Mouse (Mus musculus) megakaryocyte, embryonic 14.5 days (primary cell): ENCODE data around the gene Hdac5. TPM values are rescaled to one million over a fixed set of nuclear protein-coding genes. Genes with fewer than 3 reads are reported as not detected.
A peak's percentile ranks its signal among the peaks of the same experiment; 100 is the strongest.

Source experiments
- H3K27me3 ChIP-seq: replicated peaks from 2 replicates; pipeline ENCODE3; 2012; ENCODE audit warnings: inconsistent platforms
- H3K36me3 ChIP-seq: replicated peaks from 2 replicates; pipeline ENCODE3; 2012; ENCODE audit warnings: low read length, inconsistent platforms, mixed read lengths
- H3K4me1 ChIP-seq: 2 replicates; pipeline ENCODE4 v1.6.1; 2012; ENCODE audit warnings: inconsistent platforms
- H3K4me3 ChIP-seq: replicated peaks from 2 replicates; pipeline ENCODE3; 2012; ENCODE audit warnings: moderate library complexity, mild to moderate bottlenecking, inconsistent platforms
- H3K9me3 ChIP-seq: 2 replicates; pipeline ENCODE4 v1.6.1; 2012; ENCODE audit warnings: inconsistent platforms
- FLI1 ChIP-seq: IDR thresholded peaks from 2 replicates; pipeline ENCODE4 v1.6.1; 2012; ENCODE audit warnings: low read length, inconsistent platforms, mixed read lengths
- GATA1 ChIP-seq: IDR thresholded peaks from 3 replicates; pipeline ENCODE4 v1.6.1; 2012; ENCODE audit warnings: mixed read lengths, low read length, inconsistent platforms, borderline replicate concordance
- polyA plus RNA-seq: library from polyadenylated mRNA; stranded (reverse); fragments of >175 nt; gene quantifications from 2 replicates; pipeline ENCODE4 v1.2.3, GENCODE M21; 2012; ENCODE audit warnings: low replicate concordance; ENCODE audit not compliant: insufficient read depth

Gene Hdac5
- polyA plus RNA-seq: 384 and 644 TPM in 2 replicates

GRCm38 (mm10) chr11:102230006-102230741, at the start of gene Hdac5:
Hdac5 (minus strand) TSS chr11:102230166.
- peaks cover 57% of the 10 kb centered on the region for H3K4me1 ChIP-seq

GRCm38 (mm10) chr11:102279595-102279994, 49.6 kb upstream of the Hdac5 start:
- Histone ChIP-seq H3K4me1 (peaks cover 12% of the 10 kb centered on the region), H3K9me3 (no peaks in the 10 kb centered on the region), H3K36me3 (no peaks in the 10 kb centered on the region), H3K27me3 (peaks cover 18% of the 10 kb centered on the region), H3K4me3 (no peak overlapping the region)
- TF ChIP-seq FLI1: no peak

More at GRCm38 (mm10) chr11:102230006-102230741, at the start of gene Hdac5:
- H3K36me3 ChIP-seq: peaks cover 36% of the 10 kb centered on the region
- peak within 1 kb of the TSS; percentile 98 for H3K4me3 ChIP-seq
- no peaks in the 10 kb centered on the region for H3K9me3 ChIP-seq
- H3K27me3 ChIP-seq: peaks cover 2% of the 10 kb centered on the region
- TF ChIP-seq GATA1: no peak
- no peak for TF ChIP-seq FLI1

- Histone ChIP-seq H3K4me3 (no peak overlapping the region), H3K4me1 (peaks cover 12% of the 10 kb centered on the region), H3K27me3 (peaks cover 20% of the 10 kb centered on the region), H3K9me3 (no peaks in the 10 kb centered on the region), H3K36me3 (no peaks in the 10 kb centered on the region)
- TF ChIP-seq FLI1 (no peak), GATA1 (no peak)
Measured at GRCm38 (mm10) chr11:102277754-102278153, 47.8 kb upstream of the Hdac5 start.

- H3K9me3 ChIP-seq: no peaks in the 10 kb centered on the region
- H3K4me3 ChIP-seq: peak overlapping the region; percentile 76
- TF ChIP-seq FLI1 (no peak), GATA1 (no peak)
- peaks cover 25% of the 10 kb centered on the region for H3K27me3 ChIP-seq
- H3K36me3 ChIP-seq: no peaks in the 10 kb centered on the region
- H3K4me1 ChIP-seq: peaks cover 12% of the 10 kb centered on the region
Measured at GRCm38 (mm10) chr11:102276411-102276915, 46.5 kb upstream of the Hdac5 start.

GRCm38 (mm10) chr11:102268520-102269244, 38.7 kb upstream of the Hdac5 start, which contains the start of gene Asb16:
Asb16 (plus strand) TSS chr11:102268743.
- Histone ChIP-seq H3K4me1 (peaks cover 21% of the 10 kb centered on the region), H3K27me3 (peaks cover 15% of the 10 kb centered on the region), H3K9me3 (no peaks in the 10 kb centered on the region), H3K36me3 (peaks cover 17% of the 10 kb centered on the region), H3K4me3 (peak within 1 kb of the TSS; percentile 72)
- TF ChIP-seq GATA1 (no peak), FLI1 (no peak)

- TF ChIP-seq GATA1 (no peak), FLI1 (no peak)
- Histone ChIP-seq H3K9me3 (no peaks in the 10 kb centered on the region), H3K4me3 (peak overlapping the region; percentile 72)
Measured at GRCm38 (mm10) chr11:102267480-102267879, 37.5 kb upstream of the Hdac5 start.

GRCm38 (mm10) chr11:102266631-102267355, 36.8 kb upstream of the Hdac5 start:
- no peak for TF ChIP-seq FLI1
- TF ChIP-seq GATA1: no peak
- peaks cover 8% of the 10 kb centered on the region for H3K27me3 ChIP-seq

More at GRCm38 (mm10) chr11:102267480-102267879, 37.5 kb upstream of the Hdac5 start:
- Histone ChIP-seq H3K4me1 (peaks cover 21% of the 10 kb centered on the region), H3K36me3 (peaks cover 27% of the 10 kb centered on the region), H3K27me3 (peaks cover 12% of the 10 kb centered on the region)

GRCm38 (mm10) chr11:102265816-102266215, 35.9 kb upstream of the Hdac5 start:
- TF ChIP-seq FLI1 (no peak), GATA1 (no peak)
- Histone ChIP-seq H3K27me3 (peaks cover 5% of the 10 kb centered on the region), H3K9me3 (no peaks in the 10 kb centered on the region), H3K36me3 (peaks cover 42% of the 10 kb centered on the region), H3K4me3 (no peak overlapping the region), H3K4me1 (peaks cover 21% of the 10 kb centered on the region)

More at GRCm38 (mm10) chr11:102266631-102267355, 36.8 kb upstream of the Hdac5 start:
- Histone ChIP-seq H3K4me3 (no peak overlapping the region), H3K4me1 (peaks cover 21% of the 10 kb centered on the region), H3K36me3 (peaks cover 34% of the 10 kb centered on the region), H3K9me3 (no peaks in the 10 kb centered on the region)

GRCm38 (mm10) chr11:102263211-102263610, 33.2 kb upstream of the Hdac5 start:
- no peaks in the 10 kb centered on the region for H3K9me3 ChIP-seq
- peaks cover 15% of the 10 kb centered on the region for H3K4me1 ChIP-seq
- TF ChIP-seq FLI1 (no peak), GATA1 (no peak)
- no peak overlapping the region for H3K4me3 ChIP-seq
- H3K27me3 ChIP-seq: no peaks in the 10 kb centered on the region
- H3K36me3 ChIP-seq: peaks cover 65% of the 10 kb centered on the region
